15 mouse cellular contexts compared by ENCODE assay signal in genomic region chr10:27698305-27698704, GRCm38 (mm10).
"Had no signal": no experiment of that assay in that cellular context is flagged by ENCODE, and none has a peak within 500 bp of the region (broad histone marks: within the 10 kb centered on the region; RNA-seq: fewer than 3 reads in every experiment).

No protein-coding gene starts in this region.

- H3K4me3 ChIP-seq: limb, embryonic 15.5 days; liver, embryonic 12.5 days; midbrain, embryonic 10.5 days; neural tube, embryonic 13.5 days had no signal

- H3K27ac ChIP-seq: limb, embryonic 15.5 days; liver, embryonic 12.5 days; midbrain, embryonic 10.5 days; neural tube, embryonic 13.5 days; stomach, postnatal 0 days had no signal

- DNase-seq: kidney, adult 8-10 months; kidney, postnatal 25 days; layer of hippocampus, postnatal 36 days; lung, embryonic 14.5 days; lung, postnatal 10 days; lung, postnatal 4 days; right cerebral cortex, adult 18-20 months; right cerebral cortex, postnatal 25 days; thymus, adult 2 months; thymus, postnatal 25 days had no signal

- H3K4me2 ChIP-seq: limb, embryonic 15.5 days; liver, embryonic 12.5 days; lung, embryonic 14.5 days; neural tube, embryonic 13.5 days had no signal

- H3K4me1 ChIP-seq: limb, embryonic 15.5 days; liver, embryonic 12.5 days; midbrain, embryonic 10.5 days; neural tube, embryonic 13.5 days had no signal

- H3K36me3 ChIP-seq: limb, embryonic 15.5 days; liver, embryonic 12.5 days; midbrain, embryonic 10.5 days; neural tube, embryonic 13.5 days had no signal

- ATAC-seq: liver, embryonic 12.5 days had no signal

- H3K9ac ChIP-seq: limb, embryonic 15.5 days; liver, embryonic 12.5 days; lung, embryonic 14.5 days; neural tube, embryonic 13.5 days had no signal

- H3K27me3 ChIP-seq: limb, embryonic 15.5 days; liver, embryonic 12.5 days; neural tube, embryonic 13.5 days had no signal

- H3K9me3 ChIP-seq: limb, embryonic 15.5 days; liver, embryonic 12.5 days; midbrain, embryonic 10.5 days; neural tube, embryonic 13.5 days had no signal
